Mouse (Mus musculus) liver, postnatal 0 days (tissue): Measurements from ENCODE around the gene Rnf168.

Experiments
- CTCF ChIP-seq: sonication (generic); IDR thresholded peaks from 2 replicates; pipeline ENCODE4 v1.5.1; 2016; ENCODE audit warnings: antibody characterized with exemption, low read depth
- EP300 ChIP-seq: IDR thresholded peaks from 2 replicates; pipeline ENCODE4 v1.6.1; 2016; ENCODE audit warnings: antibody characterized with exemption, low read depth, mild to moderate bottlenecking

- TF ChIP-seq CTCF: no peak
- no peak for TF ChIP-seq EP300
Observed at GRCm38 (mm10) chr16:32332556-32333511, 55.6 kb downstream of the Rnf168 start.
